Mouse (Mus musculus): ENCODE results near the gene Limk1. TPM values are rescaled to one million over a fixed set of nuclear protein-coding genes. Genes with fewer than 3 reads are reported as not detected.

Gene Limk1
- polyA plus RNA-seq (2014; fragmentation: Nextera tagmentation; extraction: Ambion mirVana) = 7.1 and 7.6 TPM in 2 replicates

- H3K27ac ChIP-seq (ENCODE audit: low read length) = peak within 1 kb of the TSS; percentile 61; the same call in 1 of the 2 replicates
- H3K4me3 ChIP-seq (ENCODE audit: low read depth, low read length) = peak within 1 kb of the TSS; percentile 77
- peak within 1 kb of the TSS; percentile 93 for H3K4me2 ChIP-seq (replicated peaks; ENCODE audit: low read depth, low read length)
- H3K27me3 ChIP-seq (ENCODE audit: control insufficient read depth, insufficient read depth, low read length) = no peaks in the 10 kb centered on the region
- WGBS = 1% methylated on average over 67 of the region's 69 CpGs
- peaks cover 5% of the 10 kb centered on the region; the same call in 1 of the 2 replicates for H3K36me3 ChIP-seq (ENCODE audit: control insufficient read depth, insufficient read depth, low read length)
- no peak for ATAC-seq (ENCODE audit: insufficient number of reproducible peaks, insufficient read depth, low FRiP score, low read depth)
- peak within 1 kb of the TSS; percentile 67 for H3K9ac ChIP-seq (replicated peaks; ENCODE audit: low read depth, low read length)
- peaks cover 7% of the 10 kb centered on the region; the same call in 1 of the 2 replicates for H3K4me1 ChIP-seq (ENCODE audit: control insufficient read depth, insufficient read depth, low read length)
- H3K9me3 ChIP-seq (ENCODE audit: control insufficient read depth, low read depth, low read length) = no peaks in the 10 kb centered on the region
These were observed at the start of gene Limk1 for GRCm38 (mm10) chr5:134688086-134688717. Gene Limk1 (minus strand): TSS chr5:134688598.

GRCm38 (mm10) chr5:134734920-134735319 lies 46.5 kb upstream of the Limk1 start:
- Histone ChIP-seq H3K9me3 (ENCODE audit: control insufficient read depth, low read depth, low read length) (no peaks in the 10 kb centered on the region), H3K27me3 (ENCODE audit: control insufficient read depth, insufficient read depth, low read length) (no peaks in the 10 kb centered on the region), H3K36me3 (ENCODE audit: control insufficient read depth, insufficient read depth, low read length) (no peaks in the 10 kb centered on the region), H3K27ac (ENCODE audit: low read length) (no peak overlapping the region), H3K4me1 (ENCODE audit: control insufficient read depth, insufficient read depth, low read length) (no peaks in the 10 kb centered on the region), H3K4me3 (ENCODE audit: low read depth, low read length) (no peak overlapping the region), H3K9ac (replicated peaks; ENCODE audit: low read depth, low read length) (no peak overlapping the region), H3K4me2 (replicated peaks; ENCODE audit: low read depth, low read length) (no peak overlapping the region)
- 91% methylated on average over 2 of the region's 2 CpGs for WGBS
- no peak for ATAC-seq (ENCODE audit: insufficient number of reproducible peaks, insufficient read depth, low FRiP score, low read depth)

GRCm38 (mm10) chr5:134734072-134734471 lies 45.7 kb upstream of the Limk1 start:
- H3K4me2 ChIP-seq (replicated peaks; ENCODE audit: low read depth, low read length) = no peak overlapping the region
- no peak for ATAC-seq (ENCODE audit: insufficient number of reproducible peaks, insufficient read depth, low FRiP score, low read depth)
- no peak overlapping the region for H3K27ac ChIP-seq (ENCODE audit: low read length)
- no peaks in the 10 kb centered on the region for H3K27me3 ChIP-seq (ENCODE audit: control insufficient read depth, insufficient read depth, low read length)
- no peaks in the 10 kb centered on the region for H3K9me3 ChIP-seq (ENCODE audit: control insufficient read depth, low read depth, low read length)
- no peak overlapping the region for H3K4me3 ChIP-seq (ENCODE audit: low read depth, low read length)
- H3K9ac ChIP-seq (replicated peaks; ENCODE audit: low read depth, low read length) = no peak overlapping the region
- 70% methylated on average over 5 of the region's 5 CpGs for WGBS
- no peaks in the 10 kb centered on the region for H3K4me1 ChIP-seq (ENCODE audit: control insufficient read depth, insufficient read depth, low read length)
- H3K36me3 ChIP-seq (ENCODE audit: control insufficient read depth, insufficient read depth, low read length) = no peaks in the 10 kb centered on the region

- Histone ChIP-seq H3K9me3 (ENCODE audit: control insufficient read depth, low read depth, low read length) (no peaks in the 10 kb centered on the region), H3K4me3 (ENCODE audit: low read depth, low read length) (no peak overlapping the region), H3K36me3 (ENCODE audit: control insufficient read depth, insufficient read depth, low read length) (no peaks in the 10 kb centered on the region), H3K4me2 (replicated peaks; ENCODE audit: low read depth, low read length) (no peak overlapping the region), H3K4me1 (ENCODE audit: control insufficient read depth, insufficient read depth, low read length) (no peaks in the 10 kb centered on the region), H3K9ac (replicated peaks; ENCODE audit: low read depth, low read length) (no peak overlapping the region), H3K27me3 (ENCODE audit: control insufficient read depth, insufficient read depth, low read length) (no peaks in the 10 kb centered on the region), H3K27ac (ENCODE audit: low read length) (no peak overlapping the region)
- WGBS = 74% methylated on average over 4 of the region's 4 CpGs
- ATAC-seq (ENCODE audit: insufficient number of reproducible peaks, insufficient read depth, low FRiP score, low read depth) = no peak
These were observed 44.8 kb upstream of the Limk1 start for GRCm38 (mm10) chr5:134733241-134733640.

- Histone ChIP-seq H3K36me3 (ENCODE audit: control insufficient read depth, insufficient read depth, low read length) (no peaks in the 10 kb centered on the region), H3K9ac (replicated peaks; ENCODE audit: low read depth, low read length) (no peak overlapping the region), H3K27ac (ENCODE audit: low read length) (no peak overlapping the region), H3K4me2 (replicated peaks; ENCODE audit: low read depth, low read length) (no peak overlapping the region), H3K4me3 (ENCODE audit: low read depth, low read length) (no peak overlapping the region), H3K27me3 (ENCODE audit: control insufficient read depth, insufficient read depth, low read length) (no peaks in the 10 kb centered on the region), H3K9me3 (ENCODE audit: control insufficient read depth, low read depth, low read length) (no peaks in the 10 kb centered on the region), H3K4me1 (ENCODE audit: control insufficient read depth, insufficient read depth, low read length) (no peaks in the 10 kb centered on the region)
- ATAC-seq (ENCODE audit: insufficient number of reproducible peaks, insufficient read depth, low FRiP score, low read depth) = no peak
- 93% methylated on average over 12 of the region's 12 CpGs for WGBS
These were observed 40.7 kb upstream of the Limk1 start for GRCm38 (mm10) chr5:134729124-134729523.

- no peak overlapping the region for H3K9ac ChIP-seq (replicated peaks; ENCODE audit: low read depth, low read length)
- no peaks in the 10 kb centered on the region for H3K9me3 ChIP-seq (ENCODE audit: control insufficient read depth, low read depth, low read length)
- no peaks in the 10 kb centered on the region for H3K4me1 ChIP-seq (ENCODE audit: control insufficient read depth, insufficient read depth, low read length)
- H3K36me3 ChIP-seq (ENCODE audit: control insufficient read depth, insufficient read depth, low read length) = no peaks in the 10 kb centered on the region
- 60% methylated on average over 3 of the region's 3 CpGs for WGBS
- ATAC-seq (ENCODE audit: insufficient number of reproducible peaks, insufficient read depth, low FRiP score, low read depth) = no peak
- no peak overlapping the region for H3K4me3 ChIP-seq (ENCODE audit: low read depth, low read length)
- H3K27ac ChIP-seq (ENCODE audit: low read length) = no peak overlapping the region
- no peaks in the 10 kb centered on the region for H3K27me3 ChIP-seq (ENCODE audit: control insufficient read depth, insufficient read depth, low read length)
- no peak overlapping the region for H3K4me2 ChIP-seq (replicated peaks; ENCODE audit: low read depth, low read length)
These were observed 40.1 kb upstream of the Limk1 start for GRCm38 (mm10) chr5:134728535-134728934.

GRCm38 (mm10) chr5:134727001-134727639 lies 38.7 kb upstream of the Limk1 start:
- WGBS = 77% methylated on average over 8 of the region's 8 CpGs
- no peaks in the 10 kb centered on the region for H3K36me3 ChIP-seq (ENCODE audit: control insufficient read depth, insufficient read depth, low read length)

GRCm38 (mm10) chr5:134725299-134725698 lies 36.9 kb upstream of the Limk1 start:
- Histone ChIP-seq H3K27ac (ENCODE audit: low read length) (no peak overlapping the region), H3K9me3 (ENCODE audit: control insufficient read depth, low read depth, low read length) (no peaks in the 10 kb centered on the region), H3K9ac (replicated peaks; ENCODE audit: low read depth, low read length) (no peak overlapping the region), H3K4me1 (ENCODE audit: control insufficient read depth, insufficient read depth, low read length) (no peaks in the 10 kb centered on the region), H3K36me3 (ENCODE audit: control insufficient read depth, insufficient read depth, low read length) (no peaks in the 10 kb centered on the region), H3K4me3 (ENCODE audit: low read depth, low read length) (no peak overlapping the region), H3K27me3 (ENCODE audit: control insufficient read depth, insufficient read depth, low read length) (no peaks in the 10 kb centered on the region), H3K4me2 (replicated peaks; ENCODE audit: low read depth, low read length) (no peak overlapping the region)
- WGBS = 71% methylated on average over 4 of the region's 4 CpGs
- ATAC-seq (ENCODE audit: insufficient number of reproducible peaks, insufficient read depth, low FRiP score, low read depth) = no peak

More at GRCm38 (mm10) chr5:134727001-134727639, 38.7 kb upstream of the Limk1 start:
- H3K27me3 ChIP-seq (ENCODE audit: control insufficient read depth, insufficient read depth, low read length) = no peaks in the 10 kb centered on the region
- no peaks in the 10 kb centered on the region for H3K4me1 ChIP-seq (ENCODE audit: control insufficient read depth, insufficient read depth, low read length)
- no peak overlapping the region for H3K4me2 ChIP-seq (replicated peaks; ENCODE audit: low read depth, low read length)
- H3K9me3 ChIP-seq (ENCODE audit: control insufficient read depth, low read depth, low read length) = no peaks in the 10 kb centered on the region
- no peak overlapping the region for H3K4me3 ChIP-seq (ENCODE audit: low read depth, low read length)
- ATAC-seq (ENCODE audit: insufficient number of reproducible peaks, insufficient read depth, low FRiP score, low read depth) = no peak
- no peak overlapping the region for H3K27ac ChIP-seq (ENCODE audit: low read length)
- H3K9ac ChIP-seq (replicated peaks; ENCODE audit: low read depth, low read length) = no peak overlapping the region
